Mouse (Mus musculus) MEL-GATA-1-ER (cell line): ENCODE measurements around the gene Nf2.
"Not testable (repeated sequence)": the region's sequence is repeated elsewhere in the genome, so short reads cannot be mapped to it uniquely, and the experiment has no call there.

Experiments
- DNase-seq: peaks from one replicate; pipeline ENCODE4 v3.0.0-alpha.2; 2012; ENCODE audit warnings: low read depth; ENCODE audit errors: extremely low read depth

Nf2 gene

DNA sequence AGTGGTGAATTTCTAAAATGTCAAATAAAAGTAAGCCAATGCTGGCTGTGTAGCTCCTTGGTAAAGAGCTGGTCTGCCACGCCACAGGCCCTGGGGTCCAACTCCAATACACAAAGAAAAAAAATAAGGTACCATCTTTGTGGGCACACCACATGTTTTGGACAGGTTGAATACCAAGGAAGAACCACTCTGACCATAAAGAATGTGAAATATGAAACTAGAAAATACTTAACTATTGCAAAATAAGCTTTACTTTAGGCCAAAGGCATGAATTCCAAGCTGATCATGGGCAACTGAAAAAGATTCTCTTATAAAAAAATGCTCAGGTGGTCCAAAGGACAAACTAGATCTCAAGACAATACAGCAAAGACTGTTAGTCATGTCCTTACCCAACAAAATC is 11.1 kb downstream of the Nf2 start:
- DNase-seq = no peak

GRCm38 (mm10) chr11:4837342-4837741 is 12.0 kb downstream of the Nf2 start:
- DNase-seq = no peak

GRCm38 (mm10) chr11:4836755-4837154 is 12.6 kb downstream of the Nf2 start:
- no peak for DNase-seq

DNA sequence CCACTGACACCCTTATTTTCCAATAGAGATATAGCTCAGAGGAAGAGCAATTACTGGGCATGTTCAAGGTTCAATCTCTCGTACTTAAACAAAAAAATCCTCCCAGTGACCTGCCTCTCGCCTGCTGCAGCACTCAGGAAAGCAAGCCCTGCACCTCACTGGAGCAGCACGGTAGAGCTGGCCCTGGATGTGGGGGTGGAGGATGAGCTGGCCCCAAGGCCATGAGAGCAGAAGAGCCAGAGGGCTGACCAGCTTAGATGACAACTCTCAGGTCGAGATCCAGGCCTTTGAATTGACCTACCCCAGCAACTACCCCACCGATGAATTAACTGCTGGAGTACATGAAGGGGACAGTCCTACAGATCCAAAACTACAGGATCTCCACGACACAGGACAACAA is 13.9 kb downstream of the Nf2 start:
- DNase-seq = no peak

- DNase-seq = no peak
These were observed 15.9 kb downstream of the Nf2 start for GRCm38 (mm10) chr11:4833295-4833939.

GRCm38 (mm10) chr11:4831066-4831465 is 18.3 kb downstream of the Nf2 start:
- DNase-seq = no peak

DNA sequence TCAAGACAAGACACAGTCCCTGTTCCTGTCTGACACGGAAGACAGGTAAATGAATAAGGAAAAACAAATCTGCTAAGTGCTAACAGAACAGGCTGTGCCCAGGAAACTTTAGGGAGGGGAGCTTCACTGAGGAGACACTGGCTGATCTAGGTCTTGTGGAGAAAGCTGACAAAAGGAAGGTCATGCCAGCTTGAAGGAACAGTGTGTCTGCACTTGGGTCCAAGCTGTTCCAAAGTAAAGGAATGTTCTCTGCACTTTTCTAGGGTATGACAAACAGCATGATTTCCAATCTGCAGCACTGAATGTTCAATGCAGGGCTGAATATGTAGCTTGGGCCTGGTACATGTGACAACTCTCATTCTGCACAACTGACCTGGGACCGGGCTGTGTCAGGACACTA is 21.4 kb downstream of the Nf2 start:
- DNase-seq = no peak

- DNase-seq = no peak
These were observed 22.0 kb downstream of the Nf2 start for GRCm38 (mm10) chr11:4827340-4827739.

DNA sequence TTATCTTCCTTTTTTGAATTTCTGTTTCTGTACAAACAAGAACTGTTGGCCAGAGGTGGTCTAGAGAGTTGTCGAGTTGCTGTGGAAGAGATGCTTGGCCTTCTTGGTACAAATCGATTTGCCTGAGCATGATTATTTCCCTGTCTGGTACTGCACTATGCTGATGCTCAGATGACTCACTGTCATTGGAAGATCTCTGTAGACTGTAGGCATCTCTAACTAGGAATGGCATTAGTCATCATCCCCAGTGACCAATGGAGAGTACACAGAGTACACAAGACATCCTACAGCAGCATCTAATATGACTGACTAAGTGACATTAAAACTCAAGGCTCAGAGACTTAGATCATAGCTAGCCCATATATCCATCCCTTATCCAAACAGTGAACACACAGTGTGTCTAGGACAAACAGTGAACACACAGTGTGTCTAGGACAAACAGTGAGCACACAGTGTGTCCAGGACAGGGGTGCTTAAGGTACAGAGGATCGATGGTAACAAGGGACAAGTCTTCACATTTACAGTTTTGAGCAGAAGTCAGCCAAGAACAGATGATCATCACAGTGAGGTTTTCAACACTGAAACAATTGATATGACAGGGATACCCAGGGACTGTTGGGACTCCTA is 23.1 kb downstream of the Nf2 start:
- no peak for DNase-seq

GRCm38 (mm10) chr11:4823655-4824312 is 25.6 kb downstream of the Nf2 start:
- no peak for DNase-seq

DNA sequence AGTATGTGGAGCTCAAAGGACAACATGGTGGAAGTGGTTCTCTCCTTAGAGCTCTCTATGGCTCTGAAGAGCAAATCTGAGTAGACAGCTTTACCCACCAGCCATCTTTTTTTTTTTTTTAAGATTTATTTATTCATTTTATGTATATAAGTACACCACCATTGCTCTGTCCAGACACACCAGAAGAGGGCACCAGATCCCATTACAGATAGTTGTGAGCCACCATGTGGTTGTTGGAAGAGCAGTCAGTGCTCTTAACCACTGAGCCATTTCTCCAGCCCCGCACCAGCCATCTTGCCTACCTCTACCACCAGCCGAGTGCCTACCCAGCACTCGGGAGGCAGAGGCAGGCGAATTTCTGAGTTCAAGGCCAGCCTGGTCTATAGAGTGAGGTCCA is 26.9 kb downstream of the Nf2 start:
- not testable (repeated sequence) for DNase-seq

- no peak for DNase-seq
These were observed 27.6 kb downstream of the Nf2 start for GRCm38 (mm10) chr11:4821492-4822445.

- no peak for DNase-seq
These were observed 34.6 kb downstream of the Nf2 start for GRCm38 (mm10) chr11:4814507-4815450.

DNA sequence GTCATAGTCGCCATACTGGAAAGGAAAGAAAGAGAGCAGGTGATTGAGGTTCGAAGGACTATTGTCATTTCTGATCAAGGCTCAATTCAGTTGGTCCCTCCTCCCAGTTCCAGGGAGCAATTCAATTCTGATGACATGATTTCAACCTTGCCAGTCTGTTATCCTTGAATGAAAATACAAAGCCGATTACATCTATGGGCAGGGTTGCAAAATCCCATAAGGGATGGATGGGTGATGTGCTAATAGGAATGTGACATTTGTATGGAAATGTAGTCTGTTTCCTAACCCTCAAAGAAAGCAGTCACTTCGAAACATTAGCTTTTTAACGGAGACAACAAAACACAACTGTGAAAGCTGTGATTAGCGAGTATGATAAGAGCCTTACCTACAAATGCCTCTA is 41.0 kb downstream of the Nf2 start:
- DNase-seq = no peak

GRCm38 (mm10) chr11:4806031-4806715 is 43.2 kb downstream of the Nf2 start:
- no peak for DNase-seq

DNA sequence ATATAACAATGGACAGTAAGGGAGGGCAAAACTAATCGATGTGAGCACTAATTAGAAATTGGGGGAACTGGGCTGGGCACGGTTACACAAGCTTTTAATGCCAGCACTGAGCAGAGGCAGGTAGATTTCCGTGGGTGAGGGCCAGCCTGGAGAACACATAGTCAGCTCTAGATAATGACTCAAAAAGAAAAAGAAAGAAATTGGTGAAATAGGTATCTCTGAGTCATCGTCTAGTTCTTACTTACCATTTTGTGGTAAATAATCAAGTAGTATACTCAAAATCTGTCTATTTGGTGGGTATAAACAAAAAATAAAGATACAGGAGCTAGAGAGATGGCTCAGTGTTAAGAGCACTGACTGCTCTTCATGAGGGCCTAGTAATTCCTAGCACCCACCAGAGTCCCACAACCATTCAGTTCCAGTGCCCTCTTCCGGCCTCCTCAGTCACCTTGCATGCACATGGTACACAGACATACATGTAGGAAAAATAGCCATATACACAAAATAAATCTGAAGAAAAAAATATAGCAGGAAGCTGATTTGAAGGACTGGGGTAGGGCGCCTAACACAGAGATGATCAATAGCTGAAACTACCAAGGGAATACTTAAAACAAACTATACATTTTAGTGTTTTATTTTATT is 44.3 kb downstream of the Nf2 start:
- no peak for DNase-seq

DNA sequence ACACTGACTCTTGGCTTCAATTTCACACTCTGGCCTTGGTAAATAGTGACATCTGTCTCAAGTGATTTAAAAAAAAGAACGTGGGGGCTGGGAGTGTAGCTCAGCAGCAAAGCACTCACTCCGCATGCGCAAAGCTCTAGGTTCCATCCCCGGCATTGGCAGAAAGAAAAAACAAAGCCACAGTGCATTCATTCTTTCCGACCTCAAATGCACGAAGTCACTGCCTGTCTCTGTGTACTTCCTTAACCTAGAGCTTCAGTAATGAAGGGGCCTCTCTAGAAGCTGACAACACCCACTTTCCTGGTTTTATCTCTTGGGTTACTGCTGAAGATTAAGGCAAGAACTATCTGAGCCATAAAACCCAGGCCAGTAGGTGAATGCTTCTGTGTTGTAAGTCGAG is 45.4 kb downstream of the Nf2 start:
- peak; percentile 9 for DNase-seq

DNA sequence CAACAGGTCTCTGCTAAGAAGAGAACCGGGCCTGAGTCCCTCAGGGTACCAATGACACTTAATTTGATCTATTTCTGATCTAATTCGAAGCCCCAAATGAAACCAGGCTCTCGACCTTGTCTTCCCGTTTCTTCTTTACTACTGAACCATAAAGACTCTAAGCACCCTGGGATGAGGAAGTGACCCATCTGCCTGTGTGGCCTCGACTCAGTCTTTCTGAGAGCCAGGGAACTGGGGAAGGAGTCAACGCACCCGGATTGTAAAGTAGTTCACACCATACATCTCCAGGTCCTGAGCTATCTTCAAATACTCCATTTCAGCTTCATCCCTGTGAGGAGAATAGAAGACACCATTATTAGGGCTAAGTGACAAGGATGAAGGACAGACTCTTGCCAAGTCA is 45.9 kb downstream of the Nf2 start:
- DNase-seq = no peak

DNA sequence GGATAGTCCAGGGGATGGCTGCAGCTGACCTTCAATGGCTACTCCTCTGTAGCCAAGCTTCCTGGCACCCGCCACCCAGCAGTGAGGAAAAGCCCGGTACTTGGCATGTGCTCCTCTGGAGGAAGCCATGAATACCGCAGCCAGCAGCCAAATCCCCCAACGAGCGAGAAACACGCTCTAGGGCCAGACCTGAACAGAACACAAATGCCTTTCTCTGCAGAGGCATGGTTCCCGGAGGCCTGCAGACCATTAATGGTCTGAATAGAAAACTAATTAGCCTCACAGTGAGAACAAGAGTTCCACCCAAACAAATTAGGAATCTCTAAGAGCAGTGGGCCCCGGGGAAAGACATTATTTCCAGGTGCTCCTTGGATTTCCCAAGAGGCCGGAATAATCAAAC is 46.3 kb downstream of the Nf2 start:
- no peak for DNase-seq

- DNase-seq = not testable (repeated sequence)
These were observed 46.9 kb downstream of the Nf2 start for GRCm38 (mm10) chr11:4802401-4802800.
